Mouse (Mus musculus) embryonic facial prominence, embryonic 10.5 days (tissue): ENCODE data around the gene Cstf1. TPM values are rescaled to one million over a fixed set of nuclear protein-coding genes. Genes with fewer than 3 reads are reported as not detected.

ENCODE experiments used
- DNase-seq: peaks from one replicate; pipeline ENCODE4 v3.0.0-alpha.2; 2017; ENCODE audit warnings: low spot score
- H3K27ac ChIP-seq: fragments of 300-500 bp; sonication (generic); replicated peaks from 2 replicates; pipeline ENCODE4 v1.5.1; 2016; ENCODE audit warnings: mild to moderate bottlenecking
- H3K27me3 ChIP-seq: fragments of 300-500 bp; sonication (generic); replicated peaks from 2 replicates; pipeline ENCODE4 v1.6.1; 2016; ENCODE audit warnings: low read depth, mild to moderate bottlenecking; ENCODE audit not compliant: poor library complexity, severe bottlenecking
- H3K36me3 ChIP-seq: fragments of 300-500 bp; sonication (generic); replicated peaks from 2 replicates; pipeline ENCODE4 v1.6.1; 2016; ENCODE audit warnings: mild to moderate bottlenecking, moderate library complexity
- H3K4me1 ChIP-seq: fragments of 300-500 bp; sonication (generic); 2 replicates; pipeline ENCODE4 v1.6.1; 2016
- H3K4me3 ChIP-seq: fragments of 300-500 bp; sonication (generic); 2 replicates; pipeline ENCODE4 v1.5.1; 2016; ENCODE audit warnings: mild to moderate bottlenecking, moderate library complexity
- H3K9me3 ChIP-seq: fragments of 300-500 bp; sonication (generic); 2 replicates; pipeline ENCODE4 v1.6.1; 2016; ENCODE audit warnings: mild to moderate bottlenecking
- WGBS: fragments of 180-500 bp; shearing (Covaris S2); methylation state at CpG from one replicate; pipeline ENCODE4 v1.1.7; 2016; 5-methylcytosine and 5-hydroxymethylcytosine counted together
- polyA plus RNA-seq: library from polyadenylated mRNA; unstranded; fragments of >200 nt; fragmentation: Nextera tagmentation; extraction: Ambion mirVana; gene quantifications from 2 replicates; pipeline ENCODE4 v1.2.1, GENCODE M21; 2016

The Cstf1 gene
- polyA plus RNA-seq, 1 experiment from 2014 or later, result 57.9 TPM

GRCm38 (mm10) chr2:172405011-172405410 lies 34.5 kb downstream of the Cstf1 start:
- DNase-seq, result no peak
- peaks cover 7% of the 10 kb centered on the region for H3K4me1 ChIP-seq
- H3K9me3 ChIP-seq, result no peaks in the 10 kb centered on the region
- no peak overlapping the region for H3K27ac ChIP-seq
- H3K4me3 ChIP-seq, result no peak overlapping the region
- no peaks in the 10 kb centered on the region for H3K27me3 ChIP-seq
- WGBS, result 75% methylated on average over 3 of the region's 3 CpGs
- no peaks in the 10 kb centered on the region for H3K36me3 ChIP-seq

GRCm38 (mm10) chr2:172406173-172406572 lies 35.7 kb downstream of the Cstf1 start:
- Histone ChIP-seq H3K27ac (no peak overlapping the region), H3K4me1 (peaks cover 5% of the 10 kb centered on the region; the same call in 1 of the 2 replicates), H3K9me3 (no peaks in the 10 kb centered on the region), H3K27me3 (no peaks in the 10 kb centered on the region), H3K4me3 (no peak overlapping the region), H3K36me3 (no peaks in the 10 kb centered on the region)
- no peak for DNase-seq
- 79% methylated on average over 4 of the region's 4 CpGs for WGBS

- WGBS, result 75% methylated on average over 2 of the region's 2 CpGs
- Histone ChIP-seq H3K27me3 (no peaks in the 10 kb centered on the region), H3K4me1 (peaks cover 14% of the 10 kb centered on the region)
Observed at GRCm38 (mm10) chr2:172407499-172407898, 37.0 kb downstream of the Cstf1 start.

GRCm38 (mm10) chr2:172410686-172411085 lies 40.2 kb downstream of the Cstf1 start:
- WGBS, result 81% methylated on average over 2 of the region's 2 CpGs
- peaks cover 26% of the 10 kb centered on the region for H3K4me1 ChIP-seq
- no peak overlapping the region for H3K4me3 ChIP-seq
- H3K27ac ChIP-seq, result no peak overlapping the region
- H3K27me3 ChIP-seq, result no peaks in the 10 kb centered on the region
- H3K9me3 ChIP-seq, result no peaks in the 10 kb centered on the region
- H3K36me3 ChIP-seq, result no peaks in the 10 kb centered on the region
- DNase-seq, result no peak

More at GRCm38 (mm10) chr2:172407499-172407898, 37.0 kb downstream of the Cstf1 start:
- H3K4me3 ChIP-seq, result no peak overlapping the region
- H3K9me3 ChIP-seq, result no peaks in the 10 kb centered on the region
- DNase-seq, result no peak
- H3K36me3 ChIP-seq, result no peaks in the 10 kb centered on the region
- no peak overlapping the region for H3K27ac ChIP-seq

GRCm38 (mm10) chr2:172411091-172411490 lies 40.6 kb downstream of the Cstf1 start:
- Histone ChIP-seq H3K9me3 (no peaks in the 10 kb centered on the region), H3K27me3 (no peaks in the 10 kb centered on the region), H3K36me3 (no peaks in the 10 kb centered on the region), H3K4me3 (no peak overlapping the region), H3K27ac (no peak overlapping the region), H3K4me1 (peaks cover 26% of the 10 kb centered on the region)
- WGBS, result 79% methylated on average over 11 of the region's 11 CpGs
- DNase-seq, result no peak

GRCm38 (mm10) chr2:172412454-172412853 lies 42.0 kb downstream of the Cstf1 start:
- H3K9me3 ChIP-seq, result no peaks in the 10 kb centered on the region
- H3K36me3 ChIP-seq, result no peaks in the 10 kb centered on the region
- WGBS, result 5% methylated on average over 9 of the region's 9 CpGs
- H3K4me3 ChIP-seq, result peak overlapping the region; percentile 18; the same call in 1 of the 2 replicates
- H3K27me3 ChIP-seq, result no peaks in the 10 kb centered on the region
- H3K4me1 ChIP-seq, result peaks cover 26% of the 10 kb centered on the region
- peak; percentile 74 for DNase-seq
- 0 out of 2 replicates have a peak overlapping the region, but pooled peaks have one; percentile 35 for H3K27ac ChIP-seq

GRCm38 (mm10) chr2:172413273-172413672 lies 42.8 kb downstream of the Cstf1 start:
- H3K4me1 ChIP-seq, result peaks cover 26% of the 10 kb centered on the region
- DNase-seq, result no peak
- H3K36me3 ChIP-seq, result no peaks in the 10 kb centered on the region
- WGBS, result 23% methylated on average over 4 of the region's 4 CpGs
- H3K27ac ChIP-seq, result peak overlapping the region; percentile 54; the same call in 1 of the 2 replicates
- H3K27me3 ChIP-seq, result no peaks in the 10 kb centered on the region
- no peak overlapping the region for H3K4me3 ChIP-seq
- H3K9me3 ChIP-seq, result no peaks in the 10 kb centered on the region

GRCm38 (mm10) chr2:172413894-172414293 lies 43.4 kb downstream of the Cstf1 start:
- H3K36me3 ChIP-seq, result no peaks in the 10 kb centered on the region
- H3K4me3 ChIP-seq, result no peak overlapping the region
- no peak for DNase-seq
- H3K9me3 ChIP-seq, result no peaks in the 10 kb centered on the region
- H3K27ac ChIP-seq, result 0 out of 2 replicates have a peak overlapping the region, but pooled peaks have one; percentile 54
- peaks cover 26% of the 10 kb centered on the region for H3K4me1 ChIP-seq
- no peaks in the 10 kb centered on the region for H3K27me3 ChIP-seq
- 55% methylated on average over 5 of the region's 5 CpGs for WGBS

- DNase-seq, result no peak
- Histone ChIP-seq H3K27ac (no peak overlapping the region), H3K4me3 (no peak overlapping the region), H3K27me3 (no peaks in the 10 kb centered on the region), H3K36me3 (no peaks in the 10 kb centered on the region), H3K9me3 (no peaks in the 10 kb centered on the region), H3K4me1 (peaks cover 24% of the 10 kb centered on the region)
- 64% methylated on average over 12 of the region's 12 CpGs for WGBS
Observed at GRCm38 (mm10) chr2:172416218-172416617, 45.7 kb downstream of the Cstf1 start.

- no peak overlapping the region for H3K4me3 ChIP-seq
- no peak for DNase-seq
- peaks cover 22% of the 10 kb centered on the region for H3K4me1 ChIP-seq
- H3K27me3 ChIP-seq, result no peaks in the 10 kb centered on the region
- H3K27ac ChIP-seq, result no peak overlapping the region
- no peaks in the 10 kb centered on the region for H3K9me3 ChIP-seq
- no peaks in the 10 kb centered on the region for H3K36me3 ChIP-seq
- 86% methylated on average over 5 of the region's 5 CpGs for WGBS
Observed at GRCm38 (mm10) chr2:172416876-172417275, 46.4 kb downstream of the Cstf1 start.

GRCm38 (mm10) chr2:172418208-172418607 lies 47.7 kb downstream of the Cstf1 start:
- Histone ChIP-seq H3K27ac (no peak overlapping the region), H3K4me1 (peaks cover 8% of the 10 kb centered on the region), H3K36me3 (no peaks in the 10 kb centered on the region), H3K4me3 (no peak overlapping the region), H3K27me3 (no peaks in the 10 kb centered on the region), H3K9me3 (no peaks in the 10 kb centered on the region)
- WGBS, result 87% methylated on average over 5 of the region's 5 CpGs
- DNase-seq, result no peak

- no peaks in the 10 kb centered on the region for H3K4me1 ChIP-seq
- no peaks in the 10 kb centered on the region for H3K36me3 ChIP-seq
- WGBS, result 83% methylated on average over 1 of the region's 1 CpGs
- H3K4me3 ChIP-seq, result no peak overlapping the region
- no peaks in the 10 kb centered on the region for H3K9me3 ChIP-seq
- H3K27me3 ChIP-seq, result no peaks in the 10 kb centered on the region
- no peak overlapping the region for H3K27ac ChIP-seq
- no peak for DNase-seq
Observed at GRCm38 (mm10) chr2:172430609-172431008, 60.1 kb downstream of the Cstf1 start.
